Mouse (Mus musculus) cortical plate, adult 2 months (tissue): ENCODE results near the gene Ttc33.

ENCODE experiments used
- CTCF ChIP-seq: fragments of 200-500 bp; IDR thresholded peaks from 2 replicates; pipeline ENCODE4 v1.5.1; 2011; ENCODE audit warnings: mild to moderate bottlenecking, control low read depth, low read length; ENCODE audit not compliant: insufficient read depth; ENCODE audit errors: extremely low read depth
- POLR2A ChIP-seq: fragments of 200-500 bp; IDR thresholded peaks from 2 replicates; pipeline ENCODE4 v1.6.1; 2011; ENCODE audit warnings: mild to moderate bottlenecking, low read length, control low read depth; ENCODE audit not compliant: insufficient read depth; ENCODE audit errors: extremely low read depth

GRCm38 (mm10) chr15:5165121-5165773 lies 20.1 kb upstream of the Ttc33 start:
- TF ChIP-seq CTCF (no peak), POLR2A (no peak)
